Mouse (Mus musculus): ENCODE data around the gene Glipr1. TPM values are rescaled to one million over a fixed set of nuclear protein-coding genes. Genes with fewer than 3 reads are reported as not detected.
"Not testable (repeated sequence)": the region's sequence is repeated elsewhere in the genome, so short reads cannot be mapped to it uniquely, and the experiment has no call there.

Glipr1 gene
- total RNA-seq (2021), result not detected
- long read RNA-seq, experiment 1, partial matches to known transcripts, result 0 of 1 reads
- long read RNA-seq, experiment 1, other reads (novel, unspliced or antisense), result 1 of 1 reads
- long read RNA-seq, experiment 2, result 0 reads

- no peak for DNase-seq
Observed at GRCm38 (mm10) chr10:112002544-112003215, at the start of gene Glipr1. Glipr1 (minus strand) TSS chr10:112002631.

DNA sequence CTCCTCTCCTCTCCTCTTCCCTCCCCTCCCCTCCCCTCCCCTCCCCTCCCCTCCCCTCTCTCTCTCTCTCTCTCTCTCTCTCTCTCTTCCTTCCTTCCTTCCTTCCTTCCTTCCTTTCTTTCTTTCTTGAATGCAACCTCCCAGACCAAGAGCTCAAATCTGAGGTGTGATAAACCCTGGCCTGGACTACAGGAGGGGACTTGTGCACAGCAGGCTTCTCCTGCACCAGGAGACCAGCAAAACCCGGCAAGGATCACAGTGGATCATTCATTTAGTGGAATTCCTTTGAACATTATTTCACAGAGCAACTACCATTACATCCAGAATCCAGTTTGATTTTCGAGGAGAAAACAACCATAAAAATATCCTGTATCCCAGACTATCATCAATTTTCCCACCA, 49.5 kb upstream of the Glipr1 start:
- not testable (repeated sequence) for DNase-seq

GRCm38 (mm10) chr10:112051220-112051619, 48.8 kb upstream of the Glipr1 start:
- no peak for DNase-seq

GRCm38 (mm10) chr10:112044283-112044682, 41.9 kb upstream of the Glipr1 start:
- not testable (repeated sequence) for DNase-seq

GRCm38 (mm10) chr10:112043523-112043922, 41.1 kb upstream of the Glipr1 start:
- DNase-seq, result not testable (repeated sequence)

GRCm38 (mm10) chr10:112028689-112029088, 26.3 kb upstream of the Glipr1 start:
- not testable (repeated sequence) for DNase-seq

- DNase-seq, result no peak
Observed at GRCm38 (mm10) chr10:112023585-112023984, 21.2 kb upstream of the Glipr1 start.

GRCm38 (mm10) chr10:112009511-112009910, 7.1 kb upstream of the Glipr1 start:
- DNase-seq, result not testable (repeated sequence)

DNA sequence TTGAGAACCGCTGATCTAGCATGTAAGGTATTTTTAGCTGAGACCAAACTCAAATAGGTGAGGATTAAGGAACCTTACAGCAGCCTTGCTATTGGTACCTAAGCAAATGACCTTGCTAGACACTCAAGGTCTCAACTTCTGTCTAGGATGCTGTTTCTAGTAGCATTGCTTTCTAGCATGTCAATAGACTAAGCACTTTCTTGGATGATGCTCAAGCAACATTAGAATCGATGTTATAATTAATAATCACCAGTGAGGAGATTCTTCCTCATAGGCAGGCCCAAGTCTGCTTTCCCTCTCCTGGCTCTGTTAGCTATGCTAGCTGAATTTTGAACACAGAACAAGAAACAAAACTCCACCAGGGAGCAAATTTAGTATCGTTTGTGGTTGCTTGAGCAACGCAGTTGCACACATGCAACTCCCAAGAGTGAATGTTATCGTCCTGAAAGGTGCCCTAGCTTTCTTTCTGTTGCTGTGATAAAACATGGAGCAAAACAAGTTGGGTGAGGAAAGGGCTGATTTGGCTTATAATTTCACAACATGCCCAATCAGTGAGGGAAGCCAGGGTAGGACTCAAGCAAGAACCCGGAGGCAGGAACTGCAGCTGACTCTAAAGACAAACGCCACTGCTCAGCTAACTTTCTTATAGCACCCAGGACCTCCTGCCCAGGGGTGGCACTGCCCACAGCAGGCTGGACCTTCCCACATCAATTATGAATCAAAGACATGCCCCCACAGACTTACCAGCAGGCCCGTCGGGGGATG, 493 bp downstream of the Glipr1 start:
- DNase-seq, result no peak

DNA sequence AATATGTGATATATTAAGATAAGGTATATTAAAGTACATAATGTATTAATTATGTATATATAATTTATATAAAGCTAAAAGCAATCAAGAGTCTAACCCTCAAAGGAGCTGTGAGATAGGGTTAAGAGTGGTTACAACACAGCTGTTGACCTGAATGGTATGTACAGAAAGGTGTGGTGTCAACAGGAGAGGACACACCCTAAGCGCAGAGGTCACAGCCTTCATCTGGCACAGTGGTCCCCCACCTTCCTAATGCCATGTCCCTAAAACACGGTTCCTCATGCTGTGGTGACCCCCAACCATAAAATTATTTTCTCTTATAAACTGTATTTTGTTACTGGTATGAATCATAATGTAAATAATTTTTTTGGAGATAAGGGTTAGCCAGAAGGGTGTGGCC, 1.1 kb downstream of the Glipr1 start:
- no peak for DNase-seq

DNA sequence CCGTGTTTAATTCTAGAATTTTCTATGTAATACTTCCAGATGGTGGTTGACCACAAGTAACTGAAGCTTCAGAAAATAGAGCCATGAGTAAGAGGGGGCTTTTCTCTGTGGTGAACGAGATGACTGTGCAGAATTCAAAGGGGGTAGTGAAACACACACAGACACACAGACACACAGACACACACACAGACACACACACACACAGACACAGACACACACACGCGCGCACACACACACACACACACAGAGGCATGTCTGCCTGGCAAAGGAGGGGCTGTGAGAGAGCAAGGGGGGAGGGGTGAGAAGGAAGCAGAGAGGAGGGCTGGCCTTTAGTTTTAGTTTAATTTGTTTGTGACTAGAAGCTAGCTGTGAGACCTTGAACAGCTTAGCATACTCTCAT, 1.9 kb downstream of the Glipr1 start:
- no peak for DNase-seq

- no peak for DNase-seq
Observed at GRCm38 (mm10) chr10:111999765-112000164, 2.7 kb downstream of the Glipr1 start.

DNA sequence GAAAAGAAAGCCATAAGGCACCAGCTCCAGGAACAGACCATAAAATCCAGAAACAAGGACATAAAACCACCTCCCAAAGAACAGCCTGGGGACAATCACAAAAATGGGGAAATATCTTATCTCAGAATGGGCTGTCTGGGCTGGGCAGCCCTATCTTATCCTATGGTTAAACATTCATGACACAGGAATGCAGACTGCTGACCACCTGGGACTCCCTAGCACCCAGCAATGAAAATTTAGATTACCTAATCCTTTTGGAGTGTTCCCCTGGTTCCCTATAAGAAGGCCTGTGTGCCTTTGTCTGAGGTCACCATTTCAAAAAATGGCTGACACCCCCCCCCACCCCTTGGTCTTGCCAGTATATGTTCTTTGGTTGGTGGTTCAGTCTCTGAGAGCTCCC, 4.8 kb downstream of the Glipr1 start:
- DNase-seq, result no peak

DNA sequence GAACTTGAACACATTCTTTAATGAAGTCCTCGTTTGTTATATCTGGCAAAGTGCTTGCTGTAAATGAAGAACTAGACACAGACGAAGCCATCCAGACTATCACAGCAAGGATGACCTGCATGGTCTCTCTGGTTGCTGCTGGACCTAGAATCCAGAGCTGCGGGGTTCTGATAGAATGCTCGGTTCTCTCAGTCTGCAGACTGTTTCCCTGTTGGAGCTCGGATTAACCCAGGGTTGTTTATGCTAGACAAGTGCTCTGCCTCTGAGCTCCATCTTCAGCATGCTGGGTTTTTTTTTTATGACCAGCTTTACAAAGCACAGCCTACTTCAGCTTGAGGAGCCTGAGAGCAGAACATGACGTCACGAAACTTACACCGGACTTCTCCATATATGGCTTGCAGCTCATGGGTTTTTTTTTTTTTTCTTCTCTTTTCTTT, 5.5 kb downstream of the Glipr1 start:
- DNase-seq, result no peak

DNA sequence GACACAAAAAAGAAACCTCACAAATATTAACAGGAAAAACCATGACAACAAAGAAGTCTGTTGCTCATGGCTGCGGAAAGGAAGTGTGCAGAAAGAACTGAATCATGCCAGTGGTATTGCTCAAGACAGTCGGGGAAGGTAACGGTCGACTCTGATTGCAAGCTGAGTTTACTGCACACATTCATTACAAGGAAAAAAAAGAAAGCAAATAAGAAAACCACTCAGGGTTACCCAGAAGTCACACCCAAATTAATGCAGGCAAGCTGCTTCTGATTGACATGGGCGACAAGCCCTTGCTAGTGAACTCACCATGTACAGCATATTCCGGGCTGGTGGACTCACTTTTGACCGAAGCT, 5.9 kb downstream of the Glipr1 start:
- DNase-seq, result no peak

GRCm38 (mm10) chr10:111995803-111996548, 6.5 kb downstream of the Glipr1 start:
- DNase-seq, result no peak

- no peak for DNase-seq
Observed at GRCm38 (mm10) chr10:111986453-111986852, 16.0 kb downstream of the Glipr1 start.

GRCm38 (mm10) chr10:111983070-111983469, 19.4 kb downstream of the Glipr1 start:
- no peak for DNase-seq

GRCm38 (mm10) chr10:111977584-111977983, 24.8 kb downstream of the Glipr1 start:
- no peak for DNase-seq

DNA sequence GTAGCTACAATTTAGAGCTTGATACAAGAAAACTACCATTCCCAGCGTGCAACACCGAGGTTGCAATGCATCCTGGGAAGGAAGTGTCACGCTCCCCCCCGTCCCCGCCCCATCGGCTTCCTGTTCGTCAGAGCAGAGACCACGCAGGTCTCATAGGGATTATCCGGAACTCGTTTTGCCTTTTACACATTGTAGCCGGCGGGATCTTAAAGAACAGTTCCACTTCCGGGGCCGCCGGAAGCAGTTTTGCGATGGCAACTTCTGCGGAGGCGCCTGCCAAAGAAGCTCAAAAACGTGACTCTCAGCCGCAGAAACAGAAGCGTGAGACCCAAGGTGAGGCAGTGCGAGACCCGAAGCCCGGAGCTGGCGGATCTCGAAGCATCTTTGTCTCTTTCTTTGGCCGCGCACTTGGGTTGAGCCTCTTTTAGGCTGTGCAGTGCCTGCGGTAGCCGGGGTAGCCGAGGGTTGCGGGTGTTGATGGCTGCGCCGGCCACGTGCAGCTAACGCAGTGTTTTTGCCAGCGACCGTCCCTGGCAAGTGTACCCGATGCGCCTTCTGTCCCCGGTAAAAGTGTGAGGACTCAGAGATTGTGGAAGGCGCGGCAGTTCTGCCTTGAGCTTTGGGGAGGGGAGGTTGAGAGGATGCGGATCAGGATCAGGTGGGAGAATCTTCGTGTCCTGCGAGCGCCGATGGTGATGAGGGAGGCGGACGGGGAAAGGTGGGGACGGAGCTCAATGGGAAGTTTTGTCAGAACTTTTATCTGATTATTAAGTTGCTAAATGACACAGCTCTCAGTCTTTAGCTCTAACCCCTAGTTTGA, 29.7 kb downstream of the Glipr1 start, which contains the start of gene Krr1:
TSS of gene Krr1 (plus strand) at position 123 of the 820 bp plus-strand sequence.
- DNase-seq, result peak; percentile 89

DNA sequence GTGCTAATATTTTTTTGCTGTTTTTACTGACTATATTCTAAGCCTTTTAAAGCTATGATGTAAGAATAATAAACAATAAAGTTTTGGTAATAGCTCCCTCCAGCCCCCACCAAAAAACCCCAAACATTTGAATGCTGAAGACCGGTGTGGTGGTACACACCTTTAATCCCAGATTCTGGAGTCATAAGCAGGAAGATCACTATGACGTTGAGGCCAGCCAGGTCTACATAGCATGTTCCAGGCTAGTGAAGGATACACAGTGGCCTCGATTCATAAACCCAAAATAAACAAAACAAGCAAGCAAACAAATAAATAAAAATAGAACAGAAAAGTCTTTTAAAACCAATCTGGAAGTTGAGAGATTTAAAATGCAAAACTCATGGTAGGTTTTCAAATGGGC, 30.5 kb downstream of the Glipr1 start:
- DNase-seq, result no peak

- no peak for DNase-seq
Observed at GRCm38 (mm10) chr10:111966394-111966793, 36.0 kb downstream of the Glipr1 start.
